Mouse (Mus musculus) frontal cortex, postnatal 10 days (tissue): ENCODE measurements around the gene Olfr1381.
"Not testable (repeated sequence)": the region's sequence is repeated elsewhere in the genome, so short reads cannot be mapped to it uniquely, and the experiment has no call there.

Experiments
- DNase-seq, 2 experiments: peaks; one replicate each; pipeline ENCODE4 v3.0.0; 2022; ENCODE audit warnings: low spot score in 2 of 2, mixed read lengths in 1 of 2

Olfr1381 gene

DNA sequence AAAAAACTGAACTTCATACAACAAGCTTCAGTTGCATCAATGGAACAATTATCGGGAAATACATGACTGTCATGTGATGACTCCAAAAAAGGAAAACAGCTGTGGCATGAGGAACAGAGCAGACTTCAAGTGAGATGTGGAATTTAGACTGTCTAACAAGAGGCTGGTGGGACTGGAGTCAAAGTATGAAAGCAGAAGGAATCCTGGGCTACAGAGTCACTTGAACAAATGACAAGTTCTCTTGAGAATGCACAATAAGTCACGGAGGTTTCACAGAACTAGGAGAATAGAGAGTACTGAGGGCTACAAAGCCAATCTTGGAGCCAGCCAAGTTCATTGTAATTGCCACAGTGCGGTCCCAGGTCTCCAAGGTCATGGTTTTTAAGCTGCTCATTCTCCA is at the start of gene Olfr1381:
TSS of gene Olfr1381 (plus strand) at position 301 of the 400 bp plus-strand sequence.
- DNase-seq = not testable (repeated sequence)

DNA sequence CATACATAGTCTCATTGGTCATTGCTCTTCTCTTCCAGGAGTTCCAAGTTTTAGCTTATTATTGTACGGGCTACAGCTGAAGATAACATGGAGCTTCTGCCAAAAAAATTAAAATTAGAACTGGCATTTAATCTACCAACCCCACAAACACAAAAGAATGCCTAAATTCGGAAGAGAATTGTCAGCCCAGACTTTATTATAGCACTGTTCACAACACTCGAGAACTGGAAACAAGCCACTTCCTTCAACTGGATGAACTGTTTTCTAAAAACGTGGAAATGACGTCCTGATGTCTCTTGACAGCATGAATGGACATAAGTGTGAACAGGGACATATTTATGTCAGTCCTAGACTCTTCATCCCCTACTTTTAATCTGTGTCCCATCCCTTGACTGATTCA is 25.2 kb upstream of the Olfr1381 start:
- no peak for DNase-seq

- no peak for DNase-seq
These were observed 23.9 kb upstream of the Olfr1381 start, which contains the start of gene Olfr1383 for GRCm38 (mm10) chr11:49519348-49519747. Olfr1383 (plus strand) TSS chr11:49519648.

DNA sequence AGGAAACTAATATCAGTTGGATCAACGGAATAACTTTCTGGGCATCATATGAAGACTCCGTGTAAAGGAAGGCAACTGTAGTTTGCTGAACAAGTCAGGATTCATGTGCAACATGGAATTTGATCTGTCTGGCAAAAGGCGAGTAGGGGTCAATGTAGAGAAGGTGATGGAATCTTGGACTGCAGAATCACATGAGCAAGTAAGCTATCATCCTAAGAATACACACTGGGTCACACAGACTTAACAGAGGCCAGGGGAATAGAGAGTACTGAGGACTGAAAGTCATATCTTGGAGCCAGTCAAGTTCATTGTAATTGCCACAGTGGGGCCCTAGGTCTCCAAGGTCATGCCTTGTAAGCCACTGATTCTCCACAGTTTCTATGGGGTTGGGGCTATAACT is 15.3 kb upstream of the Olfr1381 start, which contains the start of gene Olfr1382:
TSS of gene Olfr1382 (plus strand) at position 301 of the 400 bp plus-strand sequence.
- no peak for DNase-seq

DNA sequence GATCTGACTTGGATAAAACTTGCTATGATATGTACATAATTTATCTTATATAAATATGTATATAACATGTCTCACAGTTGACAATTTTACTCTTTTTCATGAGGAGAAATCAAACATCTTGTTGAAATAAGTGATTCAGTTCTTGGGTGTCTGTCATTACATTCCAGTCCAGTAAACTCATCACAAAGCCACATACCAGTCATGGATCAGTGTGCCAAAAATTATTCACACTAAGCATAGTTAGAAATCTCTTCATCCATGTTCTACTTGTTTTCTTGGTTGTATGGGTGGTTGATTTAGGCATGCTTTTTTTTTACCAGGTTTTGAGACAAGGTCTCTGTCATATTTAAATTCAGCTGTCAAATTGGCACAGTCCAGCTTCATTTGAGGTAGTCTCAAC is 10.5 kb upstream of the Olfr1381 start:
- DNase-seq = no peak

GRCm38 (mm10) chr11:49536631-49537030 is 6.6 kb upstream of the Olfr1381 start:
- peak; percentile 16 to 22 for DNase-seq

GRCm38 (mm10) chr11:49554033-49554432 is 10.8 kb downstream of the Olfr1381 start:
- DNase-seq = not testable (repeated sequence)

GRCm38 (mm10) chr11:49556578-49556977 is 13.3 kb downstream of the Olfr1381 start, which contains the start of gene Olfr1380:
Olfr1380 (plus strand) TSS chr11:49556878.
- not testable (repeated sequence) for DNase-seq

DNA sequence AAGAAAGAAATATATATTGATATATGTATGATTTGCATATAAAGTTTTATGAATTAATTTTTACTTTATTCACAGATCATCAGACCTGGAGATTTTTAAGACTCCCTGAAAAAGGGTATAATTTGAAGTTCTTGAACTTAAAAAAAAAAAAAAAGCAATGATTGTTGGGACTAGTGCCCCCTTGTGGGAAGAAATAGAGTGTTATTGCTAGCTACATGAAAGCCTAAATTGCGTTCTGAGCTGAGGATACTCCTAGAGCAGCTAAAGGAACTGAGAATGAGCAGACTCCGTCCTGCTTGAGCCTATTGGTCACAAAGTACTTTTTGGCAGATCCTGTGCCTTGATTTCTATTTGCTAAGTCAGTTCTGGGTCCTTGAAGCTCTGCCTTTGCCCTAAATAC is 31.8 kb downstream of the Olfr1381 start:
- not testable (repeated sequence) for DNase-seq

- not testable (repeated sequence) for DNase-seq
These were observed 37.2 kb downstream of the Olfr1381 start for GRCm38 (mm10) chr11:49580452-49580851.

DNA sequence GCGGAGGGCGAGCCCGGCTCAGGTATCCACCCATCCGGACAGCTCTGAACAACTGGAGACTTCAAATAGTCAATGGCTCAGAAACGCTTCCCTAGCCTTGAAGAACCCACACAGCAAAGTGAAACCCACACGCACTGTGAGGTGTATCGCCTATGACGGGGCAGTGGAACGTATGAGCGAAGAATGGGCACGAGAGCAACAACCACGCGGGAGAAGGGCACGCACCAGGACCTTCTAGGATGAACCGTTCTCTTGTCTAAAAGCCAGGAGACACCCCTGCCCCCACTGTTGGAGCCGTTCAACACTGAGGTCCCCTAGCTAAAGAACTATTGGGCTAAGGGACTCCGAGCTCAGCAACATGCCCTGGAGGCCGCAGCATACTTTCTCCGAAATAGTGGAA is 47.0 kb downstream of the Olfr1381 start:
- DNase-seq = no peak

DNA sequence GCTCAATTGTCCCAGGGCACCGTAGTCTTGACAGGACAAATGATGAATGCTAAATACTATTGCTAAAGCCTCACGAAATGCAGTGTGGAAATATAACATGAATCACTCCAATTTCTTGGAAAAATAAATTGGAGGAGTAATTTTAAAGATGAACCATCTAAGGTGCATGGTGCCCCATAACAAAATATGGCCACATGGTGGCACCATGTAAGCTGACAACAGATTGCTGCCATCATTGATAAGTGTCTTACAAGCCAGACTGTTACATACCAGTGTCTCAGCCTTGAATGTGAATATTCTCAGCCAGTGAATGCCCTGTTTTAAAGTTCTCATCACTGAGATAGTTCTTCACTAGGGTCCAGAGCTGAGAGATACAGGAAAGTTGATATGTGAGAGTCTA is 53.9 kb downstream of the Olfr1381 start:
- DNase-seq = not testable (repeated sequence)
